Mouse (Mus musculus) MEL (cell line): ENCODE results near the gene Elk3.

Experiments
- GATA1 ChIP-seq: IDR thresholded peaks from 2 replicates; pipeline ENCODE4 v1.6.1; 2011; ENCODE audit warnings: low read depth, low read length, improper control_type of control experiment
- NRF1 ChIP-seq: IDR thresholded peaks from 2 replicates; pipeline ENCODE4 v1.6.1; 2014; ENCODE audit warnings: low read depth, mild to moderate bottlenecking, inconsistent platforms, low read length, improper control_type of control experiment, moderate library complexity; ENCODE audit not compliant: poor library complexity, insufficient read depth, severe bottlenecking

- TF ChIP-seq GATA1: no peak
- TF ChIP-seq NRF1: no peak
Observed at GRCm38 (mm10) chr10:93201846-93202458, 109.0 kb downstream of the Elk3 start.
